Mouse (Mus musculus): ENCODE data around the gene Ppp2r5b.

Gene Ppp2r5b

DNA sequence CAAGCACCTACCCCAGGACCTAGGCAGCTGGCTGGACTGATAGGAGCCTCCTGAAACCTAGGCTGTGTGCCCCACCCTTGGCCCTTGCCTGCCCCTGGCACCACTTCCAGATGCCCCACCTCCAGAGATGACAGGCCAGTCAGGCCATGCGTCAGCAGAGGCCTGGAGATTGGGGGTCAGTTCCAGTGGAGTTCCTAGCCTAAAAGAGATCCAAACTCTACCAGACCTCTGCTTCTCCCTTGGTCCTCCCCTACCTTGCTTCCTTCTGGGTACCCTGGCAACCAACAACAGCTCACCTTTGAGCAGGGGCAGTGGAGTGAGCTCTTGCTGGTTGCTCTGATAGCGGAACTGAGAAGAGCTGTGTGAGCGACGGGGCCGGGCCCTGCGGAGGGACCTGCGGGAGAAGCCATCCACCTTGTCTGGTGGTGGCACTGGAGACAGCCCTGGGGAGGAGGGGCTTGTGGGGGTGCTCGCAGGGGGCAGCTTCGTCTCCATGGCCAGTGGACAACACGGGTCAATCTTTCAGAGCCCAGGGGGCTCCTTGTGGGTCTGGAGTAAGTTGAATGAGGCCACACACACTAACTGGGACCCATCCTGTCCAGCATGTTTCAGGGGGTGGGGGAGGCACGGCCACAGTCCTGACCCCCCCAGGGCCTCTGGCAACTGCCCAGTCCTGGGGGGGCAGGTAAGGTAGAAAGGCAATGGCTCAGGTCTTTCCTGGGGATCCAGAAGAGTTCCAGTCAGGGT, 1.2 kb downstream of the Ppp2r5b start:
- no peak for DNase-seq

DNA sequence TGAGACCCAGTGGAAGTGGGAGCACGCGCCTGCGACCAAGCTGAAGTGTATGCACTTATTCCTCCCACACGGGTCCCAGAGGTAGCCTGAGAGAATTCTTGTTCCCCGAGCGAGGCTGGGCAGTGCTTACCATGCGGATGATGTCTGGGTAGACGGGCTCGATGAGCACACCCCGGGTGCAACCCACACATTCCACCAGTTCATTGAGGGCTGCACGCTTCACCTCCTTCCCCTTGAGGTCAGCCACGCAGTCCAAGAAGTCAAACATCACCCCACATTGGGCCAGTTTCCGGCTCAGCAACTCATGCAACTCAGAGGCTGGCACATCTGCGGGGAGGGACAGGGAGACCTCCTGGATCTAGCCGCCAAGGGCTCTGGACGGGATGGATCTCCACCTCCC, 2.0 kb downstream of the Ppp2r5b start:
- no peak for DNase-seq

DNA sequence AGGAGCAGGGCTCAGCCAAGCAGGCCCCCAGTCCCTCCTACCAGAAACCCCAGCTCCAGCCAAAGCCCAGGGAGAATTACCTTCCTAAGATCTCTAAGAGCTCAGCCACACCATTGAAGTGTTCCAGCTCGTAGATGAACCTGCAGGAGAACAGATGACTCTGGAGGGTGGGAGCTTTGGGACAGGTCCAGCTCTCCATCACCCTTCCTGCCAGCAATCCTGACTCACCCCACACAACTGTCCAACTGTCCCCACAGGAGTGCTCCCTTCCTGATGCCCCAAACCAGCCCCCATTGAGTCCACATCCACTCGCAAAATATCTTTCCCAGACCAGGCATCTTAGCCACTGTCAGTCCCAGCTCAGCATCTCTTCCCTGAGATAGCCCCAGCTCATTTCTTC, 4.6 kb downstream of the Ppp2r5b start:
- DNase-seq = no peak

DNA sequence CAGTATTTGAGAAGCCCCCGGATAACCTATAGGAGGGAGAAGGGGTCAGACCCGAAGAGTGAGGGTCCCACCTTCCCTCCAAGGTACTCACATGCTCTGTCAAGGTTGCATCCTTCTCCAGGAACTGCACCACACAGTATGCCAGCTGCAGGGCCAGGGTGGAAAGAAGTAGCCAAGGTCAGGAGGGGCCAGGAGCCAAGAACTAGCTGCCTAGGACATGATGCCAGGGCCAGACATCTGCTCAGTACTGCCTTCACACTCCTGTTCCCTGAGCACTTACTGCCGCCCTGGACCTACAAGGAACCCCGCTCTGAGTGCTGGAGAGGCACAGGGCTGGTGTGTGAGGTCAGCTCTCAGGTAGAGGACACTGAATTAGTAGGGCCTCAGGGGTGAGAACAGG, 5.3 kb downstream of the Ppp2r5b start:
- DNase-seq = no peak

DNA sequence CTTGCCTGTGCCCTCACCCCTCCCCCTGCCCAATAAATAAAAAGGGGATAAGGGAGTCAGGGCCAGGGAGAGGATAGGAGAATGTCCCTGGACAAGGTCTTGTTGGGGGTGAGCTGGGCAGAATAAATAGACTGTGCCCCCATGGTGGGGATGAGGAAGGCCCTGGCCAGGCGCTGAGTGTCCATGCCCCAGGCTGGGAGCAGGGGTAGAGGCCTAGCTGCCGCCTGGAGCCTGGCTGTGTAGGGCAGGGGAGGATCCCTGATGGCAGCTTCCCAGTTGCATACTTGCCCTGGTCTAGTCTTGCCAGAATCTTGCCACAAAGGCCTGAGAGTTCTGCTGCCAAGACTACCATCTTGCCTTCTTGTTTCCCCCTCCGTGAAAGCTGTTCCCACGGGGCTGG, 7.8 kb downstream of the Ppp2r5b start:
- DNase-seq = no peak

DNA sequence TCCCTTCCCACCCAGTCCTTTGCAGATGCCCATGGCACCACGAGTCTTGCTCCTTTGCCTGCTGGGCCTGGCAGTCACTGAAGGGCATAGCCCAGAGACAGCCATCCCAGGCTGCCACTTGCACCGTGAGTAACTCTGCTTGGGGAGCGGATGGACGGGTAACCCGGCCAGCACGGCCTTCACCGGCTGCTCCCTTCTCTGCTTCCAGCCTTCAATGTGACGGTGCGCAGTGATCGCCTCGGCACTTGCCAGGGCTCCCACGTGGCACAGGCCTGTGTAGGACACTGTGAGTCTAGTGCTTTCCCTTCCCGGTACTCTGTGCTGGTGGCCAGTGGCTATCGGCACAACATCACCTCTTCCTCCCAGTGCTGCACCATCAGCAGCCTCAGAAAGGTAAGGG, 8.9 kb downstream of the Ppp2r5b start:
- no peak for DNase-seq

GRCm38 (mm10) chr19:6226135-6226534, 9.5 kb downstream of the Ppp2r5b start, which contains the start of gene Gpha2:
Gene Gpha2, plus strand, starts transcription at chr19:6226380.
- no peak for DNase-seq

DNA sequence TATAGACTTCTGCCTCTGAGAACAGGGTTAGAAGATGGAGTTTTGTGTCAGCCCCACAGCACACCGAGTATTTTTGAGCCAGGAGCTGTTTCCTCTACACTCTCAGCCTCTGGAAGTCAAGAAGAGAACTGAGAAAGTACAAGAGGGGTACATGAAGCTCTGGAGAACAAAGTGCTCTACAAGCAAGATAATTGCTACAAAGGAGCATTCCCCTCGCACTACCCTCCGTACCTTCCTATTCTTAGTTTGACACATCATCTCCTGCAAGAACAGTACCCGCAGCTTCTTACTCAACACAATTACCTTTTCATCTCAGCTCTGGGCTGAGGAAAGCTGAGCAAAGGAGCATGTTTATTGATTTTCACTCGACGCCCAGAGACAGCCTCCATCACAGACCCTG, 17.1 kb downstream of the Ppp2r5b start:
- DNase-seq = no peak

- DNase-seq = no peak
These were observed 19.5 kb downstream of the Ppp2r5b start for GRCm38 (mm10) chr19:6216046-6216705.

- no peak for DNase-seq
These were observed 29.0 kb downstream of the Ppp2r5b start for GRCm38 (mm10) chr19:6206716-6207115.

DNA sequence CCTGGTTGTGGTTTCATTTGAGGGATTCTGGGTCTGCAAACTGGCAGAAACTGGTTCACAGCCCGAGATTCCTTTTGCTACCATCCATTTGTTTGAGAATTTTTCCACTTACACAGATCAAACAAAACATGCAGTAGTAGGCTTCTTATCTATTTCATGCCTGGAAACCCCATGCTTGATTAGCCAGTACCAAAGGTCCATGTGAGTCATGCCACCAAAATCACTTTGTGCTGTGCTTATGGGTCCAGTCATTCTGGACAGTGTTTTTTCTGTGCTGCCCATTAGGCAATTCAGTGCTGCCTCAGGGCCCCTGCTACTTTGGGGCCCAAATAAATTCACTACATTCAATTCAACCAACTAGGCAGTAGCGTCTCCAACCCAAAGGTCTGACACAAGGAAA, 31.4 kb downstream of the Ppp2r5b start:
- no peak for DNase-seq

GRCm38 (mm10) chr19:6184131-6184530, 51.5 kb downstream of the Ppp2r5b start, which contains the start of gene Majin:
Gene Majin, plus strand, starts transcription at chr19:6184388.
- DNase-seq = no peak

GRCm38 (mm10) chr19:6182534-6182933, 53.1 kb downstream of the Ppp2r5b start:
- DNase-seq = peak; percentile 19

- DNase-seq = peak; percentile 44
These were observed 54.0 kb downstream of the Ppp2r5b start for GRCm38 (mm10) chr19:6181629-6182028.

GRCm38 (mm10) chr19:6178775-6179174, 56.9 kb downstream of the Ppp2r5b start:
- DNase-seq = no peak

Data from thymus, postnatal 4 days (tissue).